Mouse (Mus musculus): ENCODE measurements at regions not wholly inside any gene's neighbourhood (a gene's known extent, or its start where the extent isn't known, plus 50 kb on each side); places are given as distances from the start of the nearest gene placed in this dataset.

DNA sequence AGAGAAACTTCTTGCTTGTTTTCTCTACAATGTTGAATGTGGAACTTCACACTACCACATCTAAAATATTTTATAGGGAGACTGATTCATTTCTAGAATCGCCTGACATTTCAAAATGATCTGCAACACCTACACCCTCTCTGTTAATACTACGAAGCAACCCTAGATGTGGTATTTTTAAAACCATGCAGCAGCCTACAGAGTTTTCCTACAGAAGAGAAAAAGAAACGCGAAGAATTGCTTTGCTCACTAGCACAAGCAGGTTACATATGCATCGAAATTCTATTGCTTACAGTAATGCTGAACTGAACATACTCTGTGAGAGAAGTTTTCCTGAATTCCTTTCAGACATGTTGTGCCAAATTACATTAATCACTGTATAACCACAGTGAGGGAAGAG lies 488.7 kb downstream of the Fat4 start:
- CTCF ChIA-PET, result no interaction called here

- CTCF ChIA-PET, result no interaction called here
Measured at GRCm38 (mm10) chr3:39388491-39388890, 501.8 kb downstream of the Fat4 start.

DNA sequence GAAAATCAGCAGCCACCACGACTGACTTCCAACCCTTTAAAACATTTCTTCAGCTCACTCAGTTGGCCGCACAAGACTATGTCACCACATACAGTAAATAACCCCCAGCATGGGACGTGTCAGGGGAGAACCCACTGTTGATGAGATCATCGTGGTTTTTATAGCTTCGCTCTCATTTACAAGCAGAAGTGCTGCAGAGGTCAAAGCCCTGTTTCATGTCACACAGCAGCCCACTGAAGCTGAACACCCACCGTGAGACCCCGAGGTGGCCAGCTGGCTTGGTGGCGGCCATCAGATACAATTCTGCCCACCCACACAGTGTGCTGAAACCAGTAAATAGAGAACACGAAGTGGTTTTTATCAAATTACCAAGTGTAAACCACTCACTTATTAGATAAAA lies 503.7 kb downstream of the Fat4 start:
- CTCF ChIA-PET, result no interaction called here

GRCm38 (mm10) chr3:39392053-39392452 lies 505.3 kb downstream of the Fat4 start:
- CTCF ChIA-PET, result no interaction called here

DNA sequence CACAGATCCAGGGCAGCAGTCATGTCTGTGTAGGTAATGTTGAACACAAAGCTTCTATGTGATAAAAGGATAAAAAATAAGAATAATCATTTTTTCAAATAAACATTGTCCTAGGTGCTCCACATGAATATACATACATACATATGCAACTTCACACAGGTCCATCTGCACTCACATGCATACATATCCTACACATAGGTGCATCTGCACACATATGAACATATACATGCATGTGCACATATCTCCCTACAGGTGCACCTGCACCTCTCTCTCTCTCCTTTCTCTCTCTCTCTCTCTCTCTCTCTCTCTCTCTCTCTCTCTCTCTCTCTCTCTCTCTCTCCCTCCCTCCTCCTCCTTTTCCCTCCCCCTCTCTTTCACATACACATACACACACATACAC lies 509.9 kb downstream of the Fat4 start:
- CTCF ChIA-PET, result no interaction called here

DNA sequence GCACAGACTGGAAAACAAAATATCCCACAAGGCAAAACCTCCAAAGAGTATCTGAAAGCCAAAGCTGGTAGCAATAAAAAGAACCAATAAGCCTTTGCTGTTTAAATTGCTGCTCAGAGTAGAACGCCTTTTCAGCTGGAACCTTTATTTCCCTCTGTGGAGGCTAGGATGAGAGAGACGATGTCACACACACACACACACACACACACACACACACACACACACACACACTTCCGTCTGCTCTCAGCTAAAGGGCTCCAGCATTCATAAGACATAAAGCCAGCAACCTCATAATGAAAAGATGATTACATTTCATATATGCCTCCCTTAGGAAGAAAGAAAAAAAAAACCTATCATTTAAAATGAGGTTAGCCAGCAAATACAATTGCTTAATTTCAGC lies 510.5 kb downstream of the Fat4 start:
- CTCF ChIA-PET, result no interaction called here

DNA sequence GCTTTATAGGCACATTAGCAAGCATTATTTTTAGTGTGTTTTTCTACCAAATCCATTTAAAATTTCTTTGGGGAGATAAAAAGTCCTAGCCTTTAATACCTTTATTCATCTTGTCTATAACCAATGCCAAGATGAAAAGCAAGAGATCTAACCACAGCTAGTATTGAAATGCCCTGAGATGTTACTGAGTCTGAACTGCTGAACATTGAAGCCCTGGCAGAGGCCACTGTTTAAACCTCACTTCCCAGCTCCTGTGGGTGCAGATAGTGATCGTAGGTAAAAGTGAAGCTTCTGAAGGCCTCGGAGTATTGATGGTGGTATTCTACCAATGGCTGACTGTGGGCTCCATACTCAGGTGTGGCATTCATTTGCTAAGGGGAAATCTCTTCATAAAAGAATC lies 510.9 kb downstream of the Fat4 start:
- CTCF ChIA-PET, result no interaction called here

DNA sequence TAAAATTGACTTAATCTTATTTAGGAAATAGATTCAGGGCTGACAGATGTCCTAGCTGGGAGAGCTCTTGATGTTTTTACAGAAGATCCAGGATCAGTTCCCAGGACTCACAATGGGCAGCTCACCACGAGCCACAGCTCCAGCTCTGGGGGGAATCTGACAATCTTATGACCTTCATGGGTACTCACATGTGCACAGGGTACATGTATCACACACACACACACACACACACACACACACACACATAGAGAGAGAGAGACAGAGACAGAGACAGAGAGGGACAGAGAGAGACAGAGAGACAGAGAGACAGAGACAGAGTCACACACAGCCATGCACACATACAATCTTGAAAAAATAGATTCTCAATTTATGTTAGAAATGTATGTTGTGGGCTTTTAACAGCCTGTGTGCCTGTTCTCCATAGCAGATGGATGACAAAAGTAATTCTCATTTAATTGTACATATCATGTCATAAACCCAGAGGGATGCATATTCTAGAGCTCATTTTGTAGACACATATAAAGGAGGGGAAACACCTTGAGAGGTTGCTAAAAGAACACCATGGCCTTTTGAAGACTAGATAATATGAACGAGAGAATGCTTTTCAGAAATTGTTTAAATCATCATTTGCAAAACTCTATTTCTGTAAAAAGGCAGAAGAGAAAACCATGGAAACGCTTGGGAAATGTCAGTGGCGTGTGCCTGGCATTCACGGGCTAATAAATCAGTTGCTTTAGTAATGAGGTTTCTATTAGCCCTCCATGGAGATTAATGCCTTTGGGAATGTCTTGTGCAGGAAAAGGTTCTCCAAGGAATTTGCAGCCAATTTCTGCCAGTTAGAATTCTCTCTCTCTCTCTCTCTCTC lies 538.3 kb downstream of the Fat4 start:
- CTCF ChIA-PET, result no interaction called here

GRCm38 (mm10) chr3:39425643-39426016 lies 538.9 kb downstream of the Fat4 start:
- CTCF ChIA-PET, result no interaction called here

GRCm38 (mm10) chr3:39443328-39443727 lies 556.6 kb downstream of the Fat4 start:
- CTCF ChIA-PET, result no interaction called here

GRCm38 (mm10) chr3:39455650-39456049 lies 568.9 kb downstream of the Fat4 start:
- CTCF ChIA-PET, result no interaction called here

GRCm38 (mm10) chr3:39460183-39460888 lies 573.6 kb downstream of the Fat4 start:
- CTCF ChIA-PET, result no interaction called here

- CTCF ChIA-PET, result no interaction called here
Measured at GRCm38 (mm10) chr3:39461561-39461960, 574.8 kb downstream of the Fat4 start.

DNA sequence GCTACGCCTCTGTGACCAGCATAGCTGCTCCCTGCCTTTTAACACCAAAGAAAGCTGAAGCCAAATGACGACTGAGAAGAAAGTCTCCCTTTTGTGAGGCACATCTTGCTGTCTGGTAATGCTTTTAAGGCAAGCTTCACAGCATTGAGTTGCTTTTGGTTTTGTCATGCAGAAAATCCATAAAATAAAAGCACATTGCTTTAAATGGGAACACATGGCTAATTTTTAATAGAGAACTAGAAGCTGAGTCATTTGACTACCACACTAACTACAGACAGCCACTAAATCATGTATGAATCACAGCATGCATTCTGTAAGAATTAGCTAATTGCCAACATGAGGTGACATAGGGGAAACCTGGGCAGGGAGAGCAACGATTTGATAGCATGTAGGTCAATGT lies 579.1 kb downstream of the Fat4 start:
- CTCF ChIA-PET, result no interaction called here

DNA sequence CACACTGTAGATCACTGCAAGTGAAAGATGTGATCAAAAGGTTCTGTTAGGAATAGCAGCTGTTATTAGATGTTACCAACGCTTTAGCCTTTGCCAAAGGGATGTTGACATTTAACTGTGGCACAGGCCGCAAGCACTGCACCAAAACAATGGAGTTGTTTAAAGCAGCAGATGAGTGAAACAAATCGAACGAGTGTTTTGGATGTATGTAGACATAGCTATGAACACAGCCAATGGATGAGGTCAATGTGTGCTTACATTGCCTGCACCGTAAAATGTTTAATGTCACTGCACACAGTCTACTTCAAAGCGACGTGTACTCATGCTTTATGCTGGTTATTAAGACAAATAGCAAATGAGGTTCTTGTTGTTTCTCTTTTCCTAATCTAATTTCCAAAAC lies 602.7 kb downstream of the Fat4 start:
- CTCF ChIA-PET, result no interaction called here

- CTCF ChIA-PET, result no interaction called here
Measured at GRCm38 (mm10) chr3:39494363-39494762, 607.6 kb downstream of the Fat4 start.

GRCm38 (mm10) chr3:39528087-39528486 lies 641.3 kb downstream of the Fat4 start:
- CTCF ChIA-PET, result no interaction called here

DNA sequence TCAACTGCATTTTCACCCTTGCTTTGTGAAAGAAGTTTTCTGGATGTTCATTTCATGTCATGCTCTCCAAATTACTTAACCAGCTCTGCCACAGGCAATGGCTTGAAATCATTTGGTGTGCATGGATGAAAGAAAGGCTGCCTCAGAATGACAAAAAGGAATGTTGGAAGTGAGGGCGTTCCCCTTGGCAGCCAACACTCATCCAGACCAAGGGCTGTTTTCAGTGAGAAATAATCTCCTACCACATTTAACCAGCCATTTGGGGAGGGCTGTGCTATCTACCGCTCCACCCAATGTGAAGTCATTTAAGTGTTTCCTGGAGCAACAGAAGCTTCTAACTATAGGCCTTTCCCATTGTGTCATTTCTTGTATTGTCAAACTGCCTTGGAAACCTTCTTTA lies 650.8 kb downstream of the Fat4 start:
- CTCF ChIA-PET, result no interaction called here

- CTCF ChIA-PET, result no interaction called here
Measured at GRCm38 (mm10) chr3:39540530-39541118, 653.9 kb downstream of the Fat4 start.

- CTCF ChIA-PET, result no interaction called here
Measured at GRCm38 (mm10) chr3:39559460-39560041, 672.8 kb downstream of the Fat4 start.

DNA sequence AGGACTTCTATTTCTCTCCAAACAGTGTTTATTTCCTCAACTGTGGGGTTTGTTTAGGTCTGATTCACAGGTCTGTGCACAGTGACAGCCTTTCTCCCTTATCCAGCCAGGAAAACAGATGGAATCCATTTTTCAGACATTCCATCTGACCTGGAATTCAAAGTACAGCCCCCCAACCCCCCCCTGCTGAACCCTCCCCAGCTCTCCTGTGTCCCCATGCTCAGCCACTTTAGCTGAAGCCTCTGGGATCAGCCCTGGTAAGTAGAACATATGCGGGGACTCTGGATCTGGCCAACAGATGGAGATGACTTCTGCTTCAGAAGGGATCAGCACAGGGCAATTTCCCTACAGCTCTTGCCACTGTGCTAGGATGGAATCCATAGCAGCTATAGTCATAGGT lies 674.2 kb downstream of the Fat4 start:
- CTCF ChIA-PET, result no interaction called here

DNA sequence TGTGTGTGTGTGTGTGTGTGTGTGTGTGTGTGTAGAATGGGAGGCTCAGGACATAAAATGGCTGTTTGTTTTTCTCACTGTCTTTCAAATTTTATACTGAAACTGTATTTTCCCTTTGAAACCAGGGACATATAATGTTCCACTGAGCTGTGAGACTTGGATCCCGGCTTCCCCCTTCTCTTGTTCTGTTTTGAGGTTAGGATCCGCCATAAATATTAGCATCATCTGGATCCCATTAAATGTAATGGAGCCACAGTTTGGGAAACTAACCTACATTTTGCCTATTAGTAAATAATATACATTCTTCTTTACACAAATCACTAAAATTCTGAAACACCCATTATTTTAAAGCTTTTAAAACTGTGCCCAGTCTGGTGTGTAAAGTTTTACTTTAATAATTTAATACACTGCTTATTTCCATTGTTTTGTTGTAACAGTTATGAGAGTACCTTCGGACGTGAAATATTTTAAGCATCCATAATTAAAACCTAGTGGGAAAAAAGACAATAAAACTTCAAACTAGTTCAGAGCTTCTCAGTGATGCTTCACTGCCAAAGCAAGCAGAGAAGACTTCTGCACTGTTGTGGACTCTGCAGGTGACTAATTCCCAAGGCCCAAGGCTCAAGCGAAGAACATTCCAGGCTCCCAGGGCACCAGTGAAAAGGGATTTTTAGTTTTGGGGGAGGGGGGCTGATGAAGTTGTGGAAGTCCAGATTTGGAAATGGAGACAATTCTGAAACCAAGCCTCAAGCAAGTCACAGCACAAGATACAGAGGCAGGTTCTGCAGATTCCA lies 684.9 kb downstream of the Fat4 start:
- CTCF ChIA-PET, result no interaction called here

Data from spleen, embryonic (tissue).